Mouse (Mus musculus) stomach, postnatal 0 days (tissue): ENCODE results near the gene Ubxn6.

ENCODE experiments used
- CTCF ChIP-seq: IDR thresholded peaks from 2 replicates; pipeline ENCODE4 v1.5.1; 2016; ENCODE audit warnings: antibody characterized with exemption, low read depth, mild to moderate bottlenecking, moderate library complexity
- EP300 ChIP-seq: optimal IDR thresholded peaks from 2 replicates; pipeline ENCODE3; 2016; ENCODE audit warnings: antibody characterized with exemption

- TF ChIP-seq CTCF (no peak), EP300 (no peak)
Observed at GRCm38 (mm10) chr17:56023386-56023785, 51.4 kb downstream of the Ubxn6 start.
